Mouse (Mus musculus) right cerebral cortex, postnatal 36 days (tissue): ENCODE measurements around the gene Snupn.
"Not testable (repeated sequence)": the region's sequence is repeated elsewhere in the genome, so short reads cannot be mapped to it uniquely, and the experiment has no call there.

ENCODE experiments used
- DNase-seq, 2 experiments: peaks; one replicate each; pipeline ENCODE4 v3.0.0; 2022; ENCODE audit warnings: low spot score in 2 of 2, mixed read lengths in 1 of 2

Snupn gene

GRCm38 (mm10) chr9:56950414-56951400 lies at the start of gene Snupn:
Gene Snupn, plus strand, starts transcription at chr9:56950878.
- peak; percentile 92 to 97 for DNase-seq

GRCm38 (mm10) chr9:56901187-56901586 lies 49.5 kb upstream of the Snupn start:
- no peak for DNase-seq

GRCm38 (mm10) chr9:56903662-56904061 lies 47.0 kb upstream of the Snupn start:
- no peak for DNase-seq

GRCm38 (mm10) chr9:56907549-56907948 lies 43.1 kb upstream of the Snupn start:
- no peak for DNase-seq

GRCm38 (mm10) chr9:56909991-56910390 lies 40.7 kb upstream of the Snupn start:
- DNase-seq: not testable (repeated sequence)

GRCm38 (mm10) chr9:56911017-56911416 lies 39.7 kb upstream of the Snupn start:
- DNase-seq: no peak

- DNase-seq: no peak
These were observed 36.7 kb upstream of the Snupn start for GRCm38 (mm10) chr9:56913991-56914390.

- DNase-seq: no peak
These were observed 35.6 kb upstream of the Snupn start for GRCm38 (mm10) chr9:56915116-56915515.

GRCm38 (mm10) chr9:56915695-56916410 lies 34.8 kb upstream of the Snupn start:
- DNase-seq: no peak

GRCm38 (mm10) chr9:56917131-56917530 lies 33.5 kb upstream of the Snupn start:
- no peak for DNase-seq

- no peak for DNase-seq
These were observed 32.2 kb upstream of the Snupn start for GRCm38 (mm10) chr9:56918466-56918865.

GRCm38 (mm10) chr9:56922746-56923145 lies 27.9 kb upstream of the Snupn start:
- no peak for DNase-seq

- DNase-seq: no peak
These were observed 26.6 kb upstream of the Snupn start for GRCm38 (mm10) chr9:56923841-56924650.

- DNase-seq: peak; percentile 21 to 30
These were observed 26.0 kb upstream of the Snupn start for GRCm38 (mm10) chr9:56924651-56925027.

GRCm38 (mm10) chr9:56925291-56926024 lies 25.2 kb upstream of the Snupn start:
- DNase-seq: no peak

GRCm38 (mm10) chr9:56926025-56926360 lies 24.7 kb upstream of the Snupn start:
- no peak for DNase-seq

GRCm38 (mm10) chr9:56926387-56926786 lies 24.3 kb upstream of the Snupn start:
- no peak for DNase-seq

- no peak for DNase-seq
These were observed 23.3 kb upstream of the Snupn start for GRCm38 (mm10) chr9:56927191-56928012.

- DNase-seq: peak; percentile 77 to 78
These were observed 22.5 kb upstream of the Snupn start, which contains the start of gene Snx33 for GRCm38 (mm10) chr9:56928041-56928811. Gene Snx33, minus strand, starts transcription at chr9:56928371.
